Mouse (Mus musculus): ENCODE data around the gene Lrp6. TPM values are rescaled to one million over a fixed set of nuclear protein-coding genes. Genes with fewer than 3 reads are reported as not detected.

The Lrp6 gene
- polyA plus RNA-seq, 1 experiment from 2014 or later: 35.0 TPM

DNA sequence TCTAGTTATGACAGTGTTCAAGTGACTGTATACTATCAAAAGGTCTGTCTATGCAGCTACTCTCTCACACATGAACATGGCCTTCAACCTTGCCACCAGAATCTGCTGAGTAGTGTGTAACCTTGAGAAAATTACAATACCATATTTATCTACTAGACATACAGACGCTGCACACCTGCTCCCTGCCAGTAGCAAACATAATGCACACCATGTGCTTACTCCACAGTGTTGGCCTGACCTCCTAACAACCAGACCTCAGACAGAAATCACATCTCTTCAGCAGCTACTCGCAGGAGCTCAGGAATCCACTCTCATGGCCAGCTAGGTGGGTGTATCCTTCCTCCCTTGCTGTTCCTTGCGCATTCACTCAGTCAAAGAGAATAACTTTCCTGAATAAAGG lies 21.9 kb downstream of the Lrp6 start:
- no peaks in the 10 kb centered on the region for H3K9me3 ChIP-seq (ENCODE audit: control insufficient read depth, low read length)
- H3K4me2 ChIP-seq (ENCODE audit: low read length): no peak overlapping the region
- no peak for DNase-seq (ENCODE audit: low spot score)
- H3K4me3 ChIP-seq (ENCODE audit: low read depth, low read length): no peak overlapping the region
- peaks cover 8% of the 10 kb centered on the region; the same call in 1 of the 2 replicates for H3K36me3 ChIP-seq (ENCODE audit: control insufficient read depth, insufficient read depth, low read length)
- WGBS: 68% methylated on average over 3 of the region's 3 CpGs
- ATAC-seq (replicated peaks; ENCODE audit: low FRiP score, low TSS enrichment, low read depth): no peak
- no peak overlapping the region for H3K9ac ChIP-seq (ENCODE audit: low read length)
- H3K27me3 ChIP-seq (replicated peaks; ENCODE audit: control insufficient read depth, insufficient read depth, low read length): no peaks in the 10 kb centered on the region
- peaks cover 7% of the 10 kb centered on the region; the same call in 1 of the 2 replicates for H3K4me1 ChIP-seq (replicated peaks; ENCODE audit: control insufficient read depth, insufficient read depth, low read length)
- H3K27ac ChIP-seq (ENCODE audit: low read depth): no peak overlapping the region

DNA sequence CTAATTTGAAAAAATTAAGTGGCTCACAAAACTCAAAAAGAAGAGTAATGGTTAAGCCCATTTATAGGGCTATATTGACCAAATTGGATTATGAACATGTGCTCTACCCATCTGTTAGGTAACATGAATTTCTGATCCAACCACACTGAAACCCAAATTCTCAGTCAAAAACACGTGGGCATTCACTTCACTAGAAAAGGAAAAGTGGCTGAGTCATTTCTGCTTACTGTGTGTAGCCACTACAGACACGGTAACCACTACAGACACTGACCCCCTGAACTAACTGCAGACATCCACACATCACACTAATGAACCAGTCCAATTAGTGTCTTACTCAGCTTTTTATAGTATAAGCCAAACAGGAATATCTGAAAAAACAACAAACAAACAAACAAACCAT lies 22.7 kb downstream of the Lrp6 start:
- Histone ChIP-seq H3K9ac (ENCODE audit: low read length) (no peak overlapping the region), H3K27me3 (replicated peaks; ENCODE audit: control insufficient read depth, insufficient read depth, low read length) (no peaks in the 10 kb centered on the region), H3K4me2 (ENCODE audit: low read length) (no peak overlapping the region), H3K4me1 (replicated peaks; ENCODE audit: control insufficient read depth, insufficient read depth, low read length) (peaks cover 7% of the 10 kb centered on the region; the same call in 1 of the 2 replicates), H3K9me3 (ENCODE audit: control insufficient read depth, low read length) (no peaks in the 10 kb centered on the region), H3K4me3 (ENCODE audit: low read depth, low read length) (no peak overlapping the region), H3K36me3 (ENCODE audit: control insufficient read depth, insufficient read depth, low read length) (peaks cover 10% of the 10 kb centered on the region; the same call in 1 of the 2 replicates), H3K27ac (ENCODE audit: low read depth) (no peak overlapping the region)
- WGBS: 70% methylated on average over 2 of the region's 2 CpGs
- ATAC-seq (replicated peaks; ENCODE audit: low FRiP score, low TSS enrichment, low read depth) (no peak), DNase-seq (ENCODE audit: low spot score) (no peak)

DNA sequence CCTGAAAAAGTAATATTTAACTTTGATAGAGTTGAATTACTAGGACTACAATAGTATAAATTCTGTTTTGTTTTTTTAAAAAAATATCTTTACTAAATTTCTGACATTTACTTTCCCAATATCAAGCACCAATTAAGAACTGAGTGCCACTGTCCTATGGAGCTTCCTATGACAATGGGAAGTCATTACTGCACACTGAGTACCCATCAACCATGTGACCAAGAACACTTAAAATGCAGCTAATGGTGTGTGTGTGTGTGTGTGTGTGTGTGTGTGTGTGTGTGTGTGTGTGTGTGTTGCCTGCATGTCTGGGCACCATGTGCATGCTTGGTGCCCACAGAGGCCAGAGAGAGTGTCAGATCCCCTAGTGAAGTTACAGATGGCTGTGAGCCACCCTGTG lies 23.2 kb downstream of the Lrp6 start:
- no peak for ATAC-seq (replicated peaks; ENCODE audit: low FRiP score, low TSS enrichment, low read depth)
- Histone ChIP-seq H3K36me3 (ENCODE audit: control insufficient read depth, insufficient read depth, low read length) (peaks cover 12% of the 10 kb centered on the region; the same call in 1 of the 2 replicates), H3K4me3 (ENCODE audit: low read depth, low read length) (no peak overlapping the region), H3K27me3 (replicated peaks; ENCODE audit: control insufficient read depth, insufficient read depth, low read length) (no peaks in the 10 kb centered on the region), H3K4me1 (replicated peaks; ENCODE audit: control insufficient read depth, insufficient read depth, low read length) (peaks cover 7% of the 10 kb centered on the region; the same call in 1 of the 2 replicates), H3K4me2 (ENCODE audit: low read length) (no peak overlapping the region), H3K9me3 (ENCODE audit: control insufficient read depth, low read length) (no peaks in the 10 kb centered on the region), H3K9ac (ENCODE audit: low read length) (no peak overlapping the region), H3K27ac (ENCODE audit: low read depth) (no peak overlapping the region)
- DNase-seq (ENCODE audit: low spot score): no peak

DNA sequence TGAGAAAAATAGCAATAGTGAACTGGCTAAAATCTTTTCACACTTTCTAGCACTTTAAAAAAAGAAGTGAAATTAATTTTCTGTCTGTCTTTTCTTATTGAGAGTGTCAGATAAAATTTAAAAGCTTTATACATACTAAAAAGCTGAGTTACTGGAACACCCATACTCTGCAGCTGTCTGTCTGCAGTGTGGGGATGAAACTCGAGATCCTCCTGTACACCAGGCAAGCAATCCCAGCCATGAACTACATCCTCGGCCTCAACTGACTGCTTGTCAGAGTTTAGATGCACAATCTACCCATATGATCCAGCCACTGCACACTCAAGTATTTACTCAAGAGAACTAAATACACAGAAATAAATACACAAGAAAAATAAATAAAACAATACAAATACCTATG lies 24.4 kb downstream of the Lrp6 start:
- Histone ChIP-seq H3K4me1 (replicated peaks; ENCODE audit: control insufficient read depth, insufficient read depth, low read length) (peaks cover 7% of the 10 kb centered on the region; the same call in 1 of the 2 replicates), H3K9ac (ENCODE audit: low read length) (no peak overlapping the region), H3K27me3 (replicated peaks; ENCODE audit: control insufficient read depth, insufficient read depth, low read length) (no peaks in the 10 kb centered on the region), H3K4me3 (ENCODE audit: low read depth, low read length) (no peak overlapping the region), H3K36me3 (ENCODE audit: control insufficient read depth, insufficient read depth, low read length) (peaks cover 12% of the 10 kb centered on the region; the same call in 1 of the 2 replicates), H3K4me2 (ENCODE audit: low read length) (no peak overlapping the region), H3K27ac (ENCODE audit: low read depth) (no peak overlapping the region), H3K9me3 (ENCODE audit: control insufficient read depth, low read length) (no peaks in the 10 kb centered on the region)
- no peak for DNase-seq (ENCODE audit: low spot score)
- 75% methylated on average over 2 of the region's 2 CpGs for WGBS
- ATAC-seq (replicated peaks; ENCODE audit: low FRiP score, low TSS enrichment, low read depth): no peak

DNA sequence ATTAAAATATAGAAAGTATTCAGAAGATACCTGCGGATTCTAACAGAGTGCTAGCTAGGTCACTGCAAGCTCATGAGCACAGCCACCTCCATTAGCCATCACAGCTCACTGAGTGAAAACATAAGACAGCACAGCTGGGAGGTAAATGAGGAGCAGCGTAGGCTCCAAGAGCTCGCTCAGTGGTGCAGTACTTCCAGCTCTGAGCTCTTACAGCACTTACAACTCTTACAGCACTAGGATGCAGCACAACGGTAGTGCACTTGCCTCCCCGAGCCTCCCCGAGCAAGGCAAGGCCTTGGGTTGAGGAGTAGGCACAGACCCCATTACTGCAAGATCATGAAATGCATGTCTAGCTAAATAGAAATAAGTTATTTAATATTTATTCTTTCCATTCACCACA lies 26.6 kb downstream of the Lrp6 start:
- H3K36me3 ChIP-seq (ENCODE audit: control insufficient read depth, insufficient read depth, low read length): peaks cover 12% of the 10 kb centered on the region; the same call in 1 of the 2 replicates
- no peaks in the 10 kb centered on the region for H3K9me3 ChIP-seq (ENCODE audit: control insufficient read depth, low read length)
- H3K4me2 ChIP-seq (ENCODE audit: low read length): no peak overlapping the region
- H3K27ac ChIP-seq (ENCODE audit: low read depth): no peak overlapping the region
- DNase-seq (ENCODE audit: low spot score) (no peak), ATAC-seq (replicated peaks; ENCODE audit: low FRiP score, low TSS enrichment, low read depth) (no peak)
- H3K4me3 ChIP-seq (ENCODE audit: low read depth, low read length): no peak overlapping the region
- H3K27me3 ChIP-seq (replicated peaks; ENCODE audit: control insufficient read depth, insufficient read depth, low read length): no peaks in the 10 kb centered on the region
- H3K4me1 ChIP-seq (replicated peaks; ENCODE audit: control insufficient read depth, insufficient read depth, low read length): peaks cover 4% of the 10 kb centered on the region; the same call in 1 of the 2 replicates
- H3K9ac ChIP-seq (ENCODE audit: low read length): no peak overlapping the region
- WGBS: 85% methylated on average over 6 of the region's 6 CpGs

DNA sequence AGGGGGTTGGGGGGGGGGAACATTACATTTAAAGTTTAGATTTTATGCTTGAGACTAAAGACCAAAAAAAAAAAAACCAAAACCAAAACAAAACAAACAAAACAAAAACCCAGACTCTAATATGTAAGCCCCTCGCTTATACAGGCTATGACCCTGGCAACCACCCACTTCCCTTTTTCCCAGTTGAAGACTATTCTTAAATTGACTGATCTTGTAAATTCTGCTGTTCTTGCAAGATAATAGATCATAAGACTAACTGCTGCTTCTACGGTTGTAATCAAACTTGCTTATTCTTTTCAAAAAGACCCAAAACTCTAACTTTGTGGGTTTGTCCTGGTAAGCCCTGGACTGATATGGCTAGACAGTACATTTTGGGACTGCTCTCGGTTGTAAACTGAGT lies 27.3 kb downstream of the Lrp6 start:
- no peak overlapping the region for H3K27ac ChIP-seq (ENCODE audit: low read depth)
- DNase-seq (ENCODE audit: low spot score) (no peak), ATAC-seq (replicated peaks; ENCODE audit: low FRiP score, low TSS enrichment, low read depth) (no peak)
- H3K4me3 ChIP-seq (ENCODE audit: low read depth, low read length): no peak overlapping the region
- H3K9ac ChIP-seq (ENCODE audit: low read length): no peak overlapping the region
- WGBS: 87% methylated on average over 3 of the region's 3 CpGs
- H3K4me1 ChIP-seq (replicated peaks; ENCODE audit: control insufficient read depth, insufficient read depth, low read length): no peaks in the 10 kb centered on the region; the same call in 1 of the 2 replicates
- no peaks in the 10 kb centered on the region for H3K9me3 ChIP-seq (ENCODE audit: control insufficient read depth, low read length)
- H3K4me2 ChIP-seq (ENCODE audit: low read length): no peak overlapping the region
- no peaks in the 10 kb centered on the region for H3K27me3 ChIP-seq (replicated peaks; ENCODE audit: control insufficient read depth, insufficient read depth, low read length)
- H3K36me3 ChIP-seq (ENCODE audit: control insufficient read depth, insufficient read depth, low read length): peaks cover 12% of the 10 kb centered on the region; the same call in 1 of the 2 replicates

DNA sequence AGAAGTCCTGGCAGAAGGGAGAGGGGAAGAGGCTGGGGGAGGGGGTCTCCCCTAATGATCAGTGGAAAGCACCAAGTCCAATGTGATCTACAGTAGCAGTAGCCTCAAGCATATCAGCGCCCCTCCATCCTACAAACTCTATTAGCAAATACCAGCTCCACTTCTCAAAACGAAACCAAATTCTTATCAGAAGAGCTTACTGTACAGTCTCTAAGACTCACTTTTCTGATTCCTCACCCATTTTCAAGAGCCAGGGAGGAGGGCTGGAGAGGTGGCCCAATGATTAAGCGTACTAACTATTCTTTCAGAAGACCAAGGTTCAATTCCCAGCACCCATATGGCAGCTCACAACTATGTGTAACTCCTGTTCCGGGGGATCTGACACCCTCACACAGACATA lies 28.0 kb downstream of the Lrp6 start:
- Histone ChIP-seq H3K9me3 (ENCODE audit: control insufficient read depth, low read length) (no peaks in the 10 kb centered on the region), H3K27ac (ENCODE audit: low read depth) (no peak overlapping the region), H3K36me3 (ENCODE audit: control insufficient read depth, insufficient read depth, low read length) (peaks cover 12% of the 10 kb centered on the region; the same call in 1 of the 2 replicates), H3K4me3 (ENCODE audit: low read depth, low read length) (no peak overlapping the region), H3K4me1 (replicated peaks; ENCODE audit: control insufficient read depth, insufficient read depth, low read length) (no peaks in the 10 kb centered on the region; the same call in 1 of the 2 replicates), H3K9ac (ENCODE audit: low read length) (no peak overlapping the region), H3K27me3 (replicated peaks; ENCODE audit: control insufficient read depth, insufficient read depth, low read length) (no peaks in the 10 kb centered on the region), H3K4me2 (ENCODE audit: low read length) (no peak overlapping the region)
- ATAC-seq (replicated peaks; ENCODE audit: low FRiP score, low TSS enrichment, low read depth) (no peak), DNase-seq (ENCODE audit: low spot score) (no peak)
- 85% methylated on average over 4 of the region's 4 CpGs for WGBS

DNA sequence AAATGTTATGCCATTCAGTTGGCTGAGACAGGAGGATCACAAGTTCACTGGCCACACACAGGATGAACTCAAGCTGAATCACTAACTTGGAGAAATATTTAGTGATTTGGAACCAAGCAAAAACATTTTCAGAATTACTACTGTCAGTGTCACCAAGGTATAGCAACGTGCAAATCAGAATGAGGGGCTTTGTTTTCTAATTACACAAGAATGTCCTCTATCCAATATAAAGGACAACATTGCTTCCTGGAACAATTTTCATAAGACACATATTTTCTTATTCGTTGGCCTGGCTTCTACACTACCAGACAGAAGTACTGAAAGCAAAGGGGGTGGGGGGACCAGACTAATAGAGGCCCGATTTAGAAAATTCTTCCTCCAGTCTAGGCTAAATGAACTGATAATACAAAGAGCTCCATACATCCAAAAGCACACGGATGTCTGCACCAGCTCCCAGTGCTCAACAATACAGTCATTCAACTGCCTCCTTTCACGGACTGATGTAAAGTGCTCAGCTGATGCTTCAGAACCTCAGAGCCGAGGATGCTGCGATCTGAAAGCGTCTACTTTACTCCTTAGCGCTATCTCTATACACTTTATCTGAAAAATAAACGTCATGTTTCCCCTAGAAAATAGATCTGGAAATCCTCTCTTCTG lies 29.2 kb downstream of the Lrp6 start:
- Histone ChIP-seq H3K36me3 (ENCODE audit: control insufficient read depth, insufficient read depth, low read length) (peaks cover 12% of the 10 kb centered on the region; the same call in 1 of the 2 replicates), H3K27ac (ENCODE audit: low read depth) (no peak overlapping the region), H3K9me3 (ENCODE audit: control insufficient read depth, low read length) (no peaks in the 10 kb centered on the region), H3K4me1 (replicated peaks; ENCODE audit: control insufficient read depth, insufficient read depth, low read length) (no peaks in the 10 kb centered on the region; the same call in 1 of the 2 replicates), H3K9ac (ENCODE audit: low read length) (no peak overlapping the region), H3K4me2 (ENCODE audit: low read length) (no peak overlapping the region), H3K27me3 (replicated peaks; ENCODE audit: control insufficient read depth, insufficient read depth, low read length) (no peaks in the 10 kb centered on the region), H3K4me3 (ENCODE audit: low read depth, low read length) (no peak overlapping the region)
- DNase-seq (ENCODE audit: low spot score): no peak
- ATAC-seq (replicated peaks; ENCODE audit: low FRiP score, low TSS enrichment, low read depth): no peak
- 73% methylated on average over 10 of the region's 10 CpGs for WGBS

DNA sequence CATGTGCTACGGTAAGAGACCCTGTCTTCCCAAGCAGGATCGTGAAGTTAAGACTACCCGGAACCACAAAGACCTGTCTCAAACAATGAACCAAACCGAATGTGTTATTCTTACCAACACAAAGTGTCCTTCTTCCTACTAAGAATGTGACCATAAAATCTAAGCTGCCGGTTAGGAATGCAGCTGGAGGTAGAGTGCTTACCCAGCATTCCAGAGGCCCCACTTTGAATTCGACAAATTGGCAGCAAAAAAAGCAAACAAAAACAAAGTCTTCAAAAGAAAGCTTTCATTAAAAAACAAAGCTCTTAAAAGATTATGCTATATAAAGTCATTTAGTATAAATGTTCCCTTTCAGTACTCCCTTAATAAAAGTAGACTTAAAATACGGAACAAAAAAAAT lies 31.6 kb downstream of the Lrp6 start:
- ATAC-seq (replicated peaks; ENCODE audit: low FRiP score, low TSS enrichment, low read depth) (no peak), DNase-seq (ENCODE audit: low spot score) (no peak)
- no peak overlapping the region for H3K9ac ChIP-seq (ENCODE audit: low read length)

More for the DNA sequence above, 31.6 kb downstream of the Lrp6 start:
- 50% methylated on average over 7 of the region's 7 CpGs for WGBS
- no peaks in the 10 kb centered on the region for H3K27me3 ChIP-seq (replicated peaks; ENCODE audit: control insufficient read depth, insufficient read depth, low read length)
- H3K27ac ChIP-seq (ENCODE audit: low read depth): no peak overlapping the region
- no peaks in the 10 kb centered on the region; the same call in 1 of the 2 replicates for H3K4me1 ChIP-seq (replicated peaks; ENCODE audit: control insufficient read depth, insufficient read depth, low read length)
- no peak overlapping the region for H3K4me3 ChIP-seq (ENCODE audit: low read depth, low read length)
- H3K9me3 ChIP-seq (ENCODE audit: control insufficient read depth, low read length): no peaks in the 10 kb centered on the region
- no peak overlapping the region for H3K4me2 ChIP-seq (ENCODE audit: low read length)
- H3K36me3 ChIP-seq (ENCODE audit: control insufficient read depth, insufficient read depth, low read length): 0 out of 2 replicates have a peak, but pooled peaks cover 4% of the 10 kb centered on the region

All from intestine, embryonic 14.5 days (tissue).